Mouse (Mus musculus): ENCODE data around the gene Pctp.

DNA sequence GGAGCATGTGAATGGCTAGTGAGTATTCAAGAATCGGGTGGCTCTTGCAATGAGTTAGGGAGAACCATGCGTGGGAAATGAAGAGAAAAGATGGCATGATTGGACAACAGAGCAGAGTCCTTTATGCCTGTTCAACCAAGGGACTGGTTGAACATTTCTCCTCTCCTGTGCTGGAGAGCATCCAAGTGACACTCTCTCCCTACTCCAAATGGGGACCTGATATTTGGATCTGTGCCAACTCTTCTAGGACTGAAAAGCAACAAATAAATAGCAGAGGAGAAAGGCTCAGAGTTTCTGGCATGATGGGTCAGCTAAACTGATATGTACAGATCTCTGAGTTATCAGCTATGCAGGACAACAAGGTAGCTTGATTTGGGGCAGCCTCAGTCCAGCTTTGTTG, 8.0 kb downstream of the Pctp start:
- no peak for TF ChIP-seq CTCF (IDR thresholded peaks at IDR 0.05; ENCODE audit: extremely low read depth, insufficient read depth, insufficient read length, insufficient replicate concordance)
- no peak for TF ChIP-seq POLR2A (IDR thresholded peaks at IDR 0.05; ENCODE audit: low read depth, low read length)
